Mouse (Mus musculus) myocyte (in vitro differentiated cells): Measurements from ENCODE around the gene Gatb.

Source experiments
- CEBPB ChIP-seq: IDR thresholded peaks from 2 replicates; pipeline ENCODE4 v1.6.1; 2011; ENCODE audit warnings: mild to moderate bottlenecking, moderate library complexity; ENCODE audit not compliant: poor library complexity, insufficient read depth, severe bottlenecking
- E2F4 ChIP-seq: IDR thresholded peaks from one replicate; pipeline ENCODE4 v1.6.1; 2011; ENCODE audit warnings: mild to moderate bottlenecking, control low read depth, moderate library complexity; ENCODE audit not compliant: insufficient read depth
- MAX ChIP-seq: IDR thresholded peaks from one replicate; pipeline ENCODE4 v1.6.1; 2011; ENCODE audit warnings: low read depth, mild to moderate bottlenecking, control low read depth
- MYOG ChIP-seq, 3 experiments: IDR thresholded peaks; one replicate each; pipeline ENCODE4 v1.6.1; 2011; ENCODE audit warnings: control low read depth in 2 of 3, low read depth in 2 of 3, mild to moderate bottlenecking in 2 of 3; ENCODE audit not compliant: insufficient read length in 2 of 3, control insufficient read depth in 1 of 3, insufficient read depth in 1 of 3
- POLR2A ChIP-seq: IDR thresholded peaks from one replicate; pipeline ENCODE4 v1.6.1; 2011; ENCODE audit warnings: low read depth, mild to moderate bottlenecking, control low read depth, moderate library complexity; ENCODE audit not compliant: insufficient read length
- REST ChIP-seq: IDR thresholded peaks from one replicate; pipeline ENCODE4 v1.6.1; 2011; ENCODE audit warnings: mild to moderate bottlenecking, control low read depth, moderate library complexity; ENCODE audit not compliant: insufficient read depth, insufficient read length
- SRF ChIP-seq: IDR thresholded peaks from one replicate; pipeline ENCODE4 v1.6.1; 2011; ENCODE audit warnings: low read depth; ENCODE audit not compliant: control insufficient read depth, insufficient read length
- TCF12 ChIP-seq: IDR thresholded peaks from one replicate; pipeline ENCODE4 v1.6.1; 2011; ENCODE audit warnings: mild to moderate bottlenecking, control low read depth; ENCODE audit not compliant: poor library complexity, insufficient read depth, severe bottlenecking
- TCF3 ChIP-seq: IDR thresholded peaks from one replicate; pipeline ENCODE4 v1.6.1; 2011; ENCODE audit warnings: low read depth, control low read depth; ENCODE audit not compliant: insufficient read length
- USF1 ChIP-seq: IDR thresholded peaks from one replicate; pipeline ENCODE4 v1.6.1; 2011; ENCODE audit warnings: low read depth, mild to moderate bottlenecking, control low read depth, moderate library complexity

DNA sequence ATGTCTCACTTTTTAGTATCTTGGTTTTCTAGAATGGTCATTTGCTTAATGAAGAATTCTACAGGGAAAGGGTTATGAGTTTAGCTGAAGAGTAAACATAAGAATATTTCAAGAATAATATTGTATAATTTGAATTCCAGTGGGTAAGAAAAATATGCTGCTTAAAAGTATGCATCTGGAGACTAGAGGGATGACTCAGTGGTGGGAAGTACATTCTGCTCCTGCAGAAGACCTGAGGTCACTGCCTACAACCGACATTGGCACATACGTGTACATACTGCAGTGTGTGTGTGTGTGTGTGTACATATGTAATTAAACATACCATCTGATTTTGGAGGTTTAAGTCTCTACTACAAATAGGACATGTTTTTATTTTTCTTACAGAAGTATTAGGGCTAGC, 61.7 kb downstream of the Gatb start:
- TF ChIP-seq POLR2A, result no peak
- no peak for TF ChIP-seq CEBPB
- TF ChIP-seq MAX, result no peak
- no peak for TF ChIP-seq USF1
- TF ChIP-seq TCF12, result no peak
- no peak for TF ChIP-seq E2F4
- TF ChIP-seq MYOG (IDR thresholded peaks at IDR 0.05; ENCODE audit: control insufficient read depth in 1 of 3, insufficient read depth in 1 of 3, insufficient read length in 2 of 3, low read depth in 2 of 3), result no peak
- TF ChIP-seq REST, result no peak
- TF ChIP-seq TCF3, result no peak
- TF ChIP-seq SRF, result no peak
